Comparison of ENCODE assay signal across 22 mouse cellular contexts in the genomic region with DNA sequence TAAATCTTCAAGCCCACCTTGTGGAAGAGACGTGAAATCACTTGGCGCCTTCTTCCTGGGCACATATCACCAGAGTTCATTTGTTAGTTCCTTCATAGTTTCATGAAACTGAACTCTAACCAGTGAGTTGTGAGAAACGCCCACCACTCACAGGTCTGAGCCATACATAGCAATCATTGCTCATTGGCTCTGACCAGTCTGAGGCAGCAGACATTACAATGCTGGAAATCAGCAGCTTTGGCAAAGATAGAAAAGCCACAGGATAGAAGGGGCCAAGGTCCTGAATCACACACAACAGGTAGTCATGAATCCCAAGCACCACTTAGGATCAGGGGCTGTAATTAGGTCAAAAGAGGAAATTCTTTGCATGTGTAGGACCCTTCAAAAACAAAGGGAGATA.
DNase-seq lines count a peak whose midpoint lies in the region; ATAC-seq and TF ChIP-seq lines count a peak whose summit lies in the region.
"Had no signal": no experiment of that assay in that cellular context is flagged by ENCODE, and none has a peak within 500 bp of the region (broad histone marks: within the 10 kb centered on the region; RNA-seq: fewer than 3 reads in every experiment).

No protein-coding gene starts in this region.

- H3K9me3 ChIP-seq in heart, embryonic 10.5 days: no peaks in the 10 kb centered on the region
- H3K9me3 ChIP-seq in heart, embryonic 12.5 days (replicated peaks): no peaks in the 10 kb centered on the region
- no peaks in the 10 kb centered on the region for H3K9me3 ChIP-seq in kidney, embryonic 16.5 days (ENCODE audit: low read length)
- no peaks in the 10 kb centered on the region for H3K9me3 ChIP-seq in hindbrain, embryonic 14.5 days (ENCODE audit: control insufficient read depth, low read length)
- H3K9me3 ChIP-seq: embryonic facial prominence, embryonic 10.5 days; embryonic facial prominence, embryonic 12.5 days; forebrain, embryonic 10.5 days; forebrain, embryonic 12.5 days had no signal

- no peak for TF ChIP-seq POLR2A in kidney, adult 2 months (IDR thresholded peaks at IDR 0.05; ENCODE audit: low read depth, low read length)

- no peak overlapping the region for H3K4me2 ChIP-seq in heart, embryonic 12.5 days
- no peak overlapping the region for H3K4me2 ChIP-seq in kidney, embryonic 16.5 days (replicated peaks; ENCODE audit: low read depth, low read length)
- H3K4me2 ChIP-seq in hindbrain, embryonic 14.5 days (replicated peaks): no peak overlapping the region
- H3K4me2 ChIP-seq: embryonic facial prominence, embryonic 12.5 days; forebrain, embryonic 12.5 days had no signal

- H3K27ac ChIP-seq in heart, embryonic 10.5 days: no peak overlapping the region
- no peak overlapping the region for H3K27ac ChIP-seq in heart, embryonic 12.5 days (ENCODE audit: poor library complexity, severe bottlenecking)
- no peak overlapping the region for H3K27ac ChIP-seq in kidney, embryonic 16.5 days (ENCODE audit: low read length)
- H3K27ac ChIP-seq in kidney, adult 2 months (ENCODE audit: insufficient read depth, low read depth, low read length): no peak overlapping the region
- H3K27ac ChIP-seq in hindbrain, embryonic 14.5 days: no peak overlapping the region
- H3K27ac ChIP-seq: embryonic facial prominence, embryonic 10.5 days; embryonic facial prominence, embryonic 12.5 days; forebrain, embryonic 10.5 days; forebrain, embryonic 12.5 days had no signal

- H3K36me3 ChIP-seq in heart, embryonic 10.5 days: no peaks in the 10 kb centered on the region
- H3K36me3 ChIP-seq in heart, embryonic 12.5 days: no peaks in the 10 kb centered on the region
- no peaks in the 10 kb centered on the region for H3K36me3 ChIP-seq in kidney, embryonic 16.5 days (ENCODE audit: insufficient read depth, low read length)
- no peaks in the 10 kb centered on the region for H3K36me3 ChIP-seq in kidney, adult 2 months (ENCODE audit: control insufficient read depth, insufficient read depth, low read length)
- no peaks in the 10 kb centered on the region for H3K36me3 ChIP-seq in hindbrain, embryonic 14.5 days (replicated peaks; ENCODE audit: control insufficient read depth, insufficient read depth)
- H3K36me3 ChIP-seq: embryonic facial prominence, embryonic 10.5 days; embryonic facial prominence, embryonic 12.5 days; forebrain, embryonic 10.5 days; forebrain, embryonic 12.5 days had no signal

- no peak overlapping the region for H3K4me3 ChIP-seq in heart, embryonic 10.5 days
- no peak overlapping the region for H3K4me3 ChIP-seq in heart, embryonic 12.5 days
- no peak overlapping the region for H3K4me3 ChIP-seq in kidney, embryonic 16.5 days (ENCODE audit: low read length)
- H3K4me3 ChIP-seq in kidney, adult 2 months (ENCODE audit: insufficient read depth, low read depth, low read length): no peak overlapping the region
- H3K4me3 ChIP-seq in hindbrain, embryonic 14.5 days (replicated peaks; ENCODE audit: low read length): no peak overlapping the region
- H3K4me3 ChIP-seq: embryonic facial prominence, embryonic 10.5 days; embryonic facial prominence, embryonic 12.5 days; forebrain, embryonic 10.5 days; forebrain, embryonic 12.5 days had no signal

- no peaks in the 10 kb centered on the region for H3K27me3 ChIP-seq in heart, embryonic 10.5 days (ENCODE audit: insufficient read depth, poor library complexity, severe bottlenecking)
- no peaks in the 10 kb centered on the region for H3K27me3 ChIP-seq in heart, embryonic 12.5 days (replicated peaks)
- H3K27me3 ChIP-seq in kidney, embryonic 16.5 days (ENCODE audit: insufficient read depth, low read length): no peaks in the 10 kb centered on the region
- H3K27me3 ChIP-seq in kidney, adult 2 months (replicated peaks; ENCODE audit: control insufficient read depth, insufficient read depth, low read length): no peaks in the 10 kb centered on the region
- no peaks in the 10 kb centered on the region for H3K27me3 ChIP-seq in hindbrain, embryonic 14.5 days (ENCODE audit: control insufficient read depth, insufficient read depth, low read length)
- H3K27me3 ChIP-seq: embryonic facial prominence, embryonic 12.5 days; forebrain, embryonic 12.5 days; Patski had no signal

- DNase-seq in heart, embryonic 10.5 days (ENCODE audit: low spot score): peak; percentile 31
- no peak for DNase-seq in kidney, adult 2 months
- DNase-seq in fibroblast of lung, adult 2 months (ENCODE audit: low read depth): peak; percentile 8
- no peak for DNase-seq in hindbrain, embryonic 14.5 days (ENCODE audit: low spot score)
- DNase-seq: adrenal gland, adult 8-10 months; adrenal gland, postnatal 14 days; adrenal gland, postnatal 36 days; cerebellum, adult 11-12 months; cerebellum, adult 2 months; cerebellum, adult 9-10 months; cerebellum, postnatal 10 days; cerebellum, postnatal 25 days had no signal

- TF ChIP-seq CTCF in kidney, adult 2 months (conservative IDR thresholded peaks at IDR 0.05; ENCODE audit: insufficient read depth, insufficient read length, low read depth, low read length): no peak

- 84% methylated on average over 3 of the region's 3 CpGs for WGBS in heart, embryonic 10.5 days
- 80% methylated on average over 3 of the region's 3 CpGs for WGBS in heart, embryonic 12.5 days
- WGBS in kidney, embryonic 16.5 days: 80% methylated on average over 3 of the region's 3 CpGs
- 81% methylated on average over 3 of the region's 3 CpGs for WGBS in kidney, adult 2 months
- WGBS in hindbrain, embryonic 14.5 days: 85% methylated on average over 3 of the region's 3 CpGs

- H3K4me1 ChIP-seq in heart, embryonic 10.5 days: no peaks in the 10 kb centered on the region
- no peaks in the 10 kb centered on the region for H3K4me1 ChIP-seq in heart, embryonic 12.5 days (replicated peaks)
- no peaks in the 10 kb centered on the region for H3K4me1 ChIP-seq in kidney, embryonic 16.5 days (ENCODE audit: insufficient read depth, low read length)
- H3K4me1 ChIP-seq in kidney, adult 2 months (ENCODE audit: control insufficient read depth, insufficient read depth, low read length): no peaks in the 10 kb centered on the region
- no peaks in the 10 kb centered on the region for H3K4me1 ChIP-seq in hindbrain, embryonic 14.5 days (replicated peaks; ENCODE audit: control insufficient read depth, insufficient read depth, low read length)
- H3K4me1 ChIP-seq: embryonic facial prominence, embryonic 10.5 days; embryonic facial prominence, embryonic 12.5 days; forebrain, embryonic 10.5 days; forebrain, embryonic 12.5 days had no signal

- no peak overlapping the region for H3K9ac ChIP-seq in heart, embryonic 12.5 days
- no peak overlapping the region for H3K9ac ChIP-seq in kidney, embryonic 16.5 days (replicated peaks; ENCODE audit: low read length)
- H3K9ac ChIP-seq in hindbrain, embryonic 14.5 days: no peak overlapping the region
- H3K9ac ChIP-seq: embryonic facial prominence, embryonic 12.5 days; forebrain, embryonic 12.5 days had no signal

- no peak for ATAC-seq in heart, embryonic 12.5 days (ENCODE audit: insufficient number of reproducible peaks, low FRiP score)
- ATAC-seq in kidney, embryonic 16.5 days (ENCODE audit: low FRiP score, low TSS enrichment): peak; percentile 71
- ATAC-seq in hindbrain, embryonic 14.5 days (ENCODE audit: low FRiP score): no peak
- ATAC-seq: activated CD4-positive, CD25-positive, alpha-beta regulatory T cell, adult 4 months; forebrain, embryonic 14.5 days; forebrain, embryonic 16.5 days; Patski had no signal

Comparison
In these comparisons a context has a peak if more than half of its experiments do, and no peak if none do; other contexts are left out.
1. DNase-seq: peak in heart, embryonic 10.5 days (single experiment) and fibroblast of lung, adult 2 months (single experiment); none in kidney, adult 2 months (single experiment) and hindbrain, embryonic 14.5 days (single experiment).